Mouse (Mus musculus): ENCODE data around the gene Themis3.
"Not testable (repeated sequence)": the region's sequence is repeated elsewhere in the genome, so short reads cannot be mapped to it uniquely, and the experiment has no call there.

Gene Themis3

DNA sequence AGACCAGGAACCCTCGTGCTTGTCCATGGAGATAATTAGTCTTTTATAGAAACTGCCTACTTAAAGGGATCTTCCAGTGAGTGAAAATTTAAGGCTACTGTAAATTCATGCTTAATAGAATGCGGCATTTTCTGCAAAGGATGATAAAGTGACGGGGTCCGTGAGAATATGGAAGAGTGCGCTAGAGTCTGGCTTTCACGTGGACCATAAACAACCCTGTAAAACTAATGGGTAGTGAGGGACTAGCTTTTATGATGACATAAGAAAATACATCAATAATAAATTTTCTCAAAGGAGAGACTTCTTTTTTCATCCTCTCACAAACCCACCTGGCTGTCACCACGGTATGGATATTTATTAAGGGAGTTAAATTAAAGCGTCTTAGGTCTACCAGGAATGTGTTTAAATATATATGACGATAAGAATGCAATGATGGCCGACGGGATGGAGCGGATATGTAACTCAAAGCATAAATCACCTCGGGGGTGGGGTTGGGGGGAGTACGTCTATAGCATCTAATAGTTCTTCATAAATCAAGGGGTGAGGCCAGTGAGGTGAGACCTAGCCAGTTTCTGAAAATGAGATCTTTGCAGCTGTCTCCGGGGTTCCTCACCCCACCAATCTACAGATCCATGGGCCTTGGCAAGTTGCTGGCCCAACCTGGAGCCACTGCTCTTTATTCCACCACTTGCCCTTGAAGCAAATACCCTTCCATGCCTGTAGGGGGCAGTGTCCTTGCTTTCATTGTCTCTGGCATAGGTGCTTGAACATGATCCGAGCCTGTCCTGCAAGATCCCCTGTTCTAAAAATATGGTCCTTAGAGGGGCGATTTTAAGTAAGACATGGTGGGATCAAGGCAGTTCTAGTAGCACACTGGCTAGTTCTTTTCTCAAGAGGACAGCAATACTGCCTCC is 35.8 kb downstream of the Themis3 start:
- DNase-seq (ENCODE audit: low spot score): no peak

DNA sequence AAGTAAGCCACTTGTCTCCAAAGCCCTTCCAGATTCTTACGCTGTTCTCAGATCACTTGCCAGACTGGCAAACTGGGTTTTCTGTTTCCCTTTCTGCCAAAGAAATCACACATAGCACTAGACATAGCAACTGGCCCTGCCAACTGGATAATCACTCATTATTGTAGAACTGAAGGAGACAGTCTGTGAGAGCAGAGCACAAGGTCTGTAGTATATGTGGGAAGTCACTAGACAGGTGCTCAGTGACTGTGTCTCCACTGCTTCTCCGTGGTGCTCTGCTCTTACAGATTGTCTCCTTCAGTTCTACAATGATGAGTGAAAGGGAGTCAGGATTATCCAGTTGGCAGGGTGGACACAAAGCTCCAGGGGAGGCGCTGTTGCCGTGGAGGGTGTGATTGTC is 41.7 kb downstream of the Themis3 start:
- DNase-seq (ENCODE audit: low spot score): no peak

DNA sequence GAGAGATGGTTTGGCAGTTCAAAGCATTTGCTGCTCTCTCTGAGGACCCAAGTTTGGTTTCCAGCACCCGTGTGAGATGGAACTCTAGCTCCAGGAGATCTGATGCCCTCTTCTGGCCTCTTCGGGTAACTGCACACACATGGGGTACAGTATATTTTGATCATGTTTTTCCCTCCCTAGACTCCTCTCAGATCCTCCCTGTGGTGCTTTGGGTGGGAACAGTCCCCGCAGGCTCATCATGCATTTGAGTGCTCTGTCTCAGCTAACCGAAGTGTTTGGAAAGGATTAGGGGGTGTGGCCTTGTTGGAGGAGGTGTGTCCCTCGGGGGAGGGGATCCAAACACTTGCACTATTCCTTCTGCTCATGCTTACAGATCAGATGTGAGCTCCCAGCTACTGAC is 43.9 kb downstream of the Themis3 start:
- DNase-seq (ENCODE audit: low spot score): no peak

DNA sequence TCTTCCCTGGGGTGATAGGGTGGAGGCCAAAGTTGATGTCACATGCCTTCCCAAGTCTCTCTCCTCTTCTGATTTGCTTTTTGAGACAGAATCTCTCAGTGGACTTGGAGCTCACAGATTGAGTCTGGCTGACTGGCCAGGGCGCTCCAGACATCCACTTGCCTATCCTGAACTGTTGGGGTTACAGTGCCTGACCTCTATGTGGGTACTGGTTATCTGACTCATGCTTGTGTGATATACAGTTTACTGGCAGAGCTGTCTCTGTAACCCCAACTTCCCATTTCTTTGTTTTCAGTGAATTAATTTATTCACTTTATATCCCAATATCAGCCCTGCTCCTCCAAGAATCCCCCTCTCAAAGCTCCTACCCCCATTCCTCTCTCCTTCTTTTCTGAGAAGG is 62.1 kb downstream of the Themis3 start:
- no peak for DNase-seq (ENCODE audit: low spot score)

DNA sequence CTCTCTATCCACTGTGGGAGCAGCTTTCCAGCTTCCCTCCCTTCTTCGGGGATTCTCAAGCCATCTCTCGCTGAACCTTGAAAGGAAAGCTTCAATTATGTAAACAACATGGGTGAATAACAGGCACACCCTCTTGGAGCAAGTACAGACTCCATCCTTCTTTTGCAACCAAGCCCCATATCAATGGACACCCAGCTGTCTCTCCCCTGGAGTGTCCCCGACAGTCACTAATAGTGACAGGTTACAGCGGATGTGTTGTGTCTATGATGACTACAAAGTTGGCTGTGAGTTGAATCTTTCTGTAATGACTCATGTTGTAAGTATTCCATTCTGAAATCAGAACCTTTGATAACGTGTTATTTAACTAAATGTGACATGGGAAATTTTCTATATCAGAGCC is 71.0 kb downstream of the Themis3 start:
- no peak for DNase-seq (ENCODE audit: low spot score)

DNA sequence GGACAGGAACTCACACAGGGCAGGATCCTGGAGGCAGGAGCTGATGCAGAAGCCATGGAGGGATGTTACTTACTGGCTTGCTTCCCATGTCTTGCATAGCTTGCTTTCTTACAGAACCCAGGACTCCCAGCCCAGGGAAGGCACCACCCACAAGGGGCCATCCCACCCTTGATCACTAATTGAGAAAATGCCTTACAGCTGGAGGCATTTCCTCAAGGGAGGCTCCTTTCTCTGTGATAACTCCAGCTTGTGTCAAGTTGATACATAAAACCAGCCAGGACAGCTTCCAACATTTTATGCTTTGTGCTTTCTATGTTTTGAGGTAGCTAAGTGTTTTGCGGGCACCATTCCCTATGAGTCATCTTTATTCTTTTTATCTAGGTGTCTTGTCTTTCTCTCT is 71.8 kb downstream of the Themis3 start:
- not testable (repeated sequence) for DNase-seq (ENCODE audit: low spot score)

DNA sequence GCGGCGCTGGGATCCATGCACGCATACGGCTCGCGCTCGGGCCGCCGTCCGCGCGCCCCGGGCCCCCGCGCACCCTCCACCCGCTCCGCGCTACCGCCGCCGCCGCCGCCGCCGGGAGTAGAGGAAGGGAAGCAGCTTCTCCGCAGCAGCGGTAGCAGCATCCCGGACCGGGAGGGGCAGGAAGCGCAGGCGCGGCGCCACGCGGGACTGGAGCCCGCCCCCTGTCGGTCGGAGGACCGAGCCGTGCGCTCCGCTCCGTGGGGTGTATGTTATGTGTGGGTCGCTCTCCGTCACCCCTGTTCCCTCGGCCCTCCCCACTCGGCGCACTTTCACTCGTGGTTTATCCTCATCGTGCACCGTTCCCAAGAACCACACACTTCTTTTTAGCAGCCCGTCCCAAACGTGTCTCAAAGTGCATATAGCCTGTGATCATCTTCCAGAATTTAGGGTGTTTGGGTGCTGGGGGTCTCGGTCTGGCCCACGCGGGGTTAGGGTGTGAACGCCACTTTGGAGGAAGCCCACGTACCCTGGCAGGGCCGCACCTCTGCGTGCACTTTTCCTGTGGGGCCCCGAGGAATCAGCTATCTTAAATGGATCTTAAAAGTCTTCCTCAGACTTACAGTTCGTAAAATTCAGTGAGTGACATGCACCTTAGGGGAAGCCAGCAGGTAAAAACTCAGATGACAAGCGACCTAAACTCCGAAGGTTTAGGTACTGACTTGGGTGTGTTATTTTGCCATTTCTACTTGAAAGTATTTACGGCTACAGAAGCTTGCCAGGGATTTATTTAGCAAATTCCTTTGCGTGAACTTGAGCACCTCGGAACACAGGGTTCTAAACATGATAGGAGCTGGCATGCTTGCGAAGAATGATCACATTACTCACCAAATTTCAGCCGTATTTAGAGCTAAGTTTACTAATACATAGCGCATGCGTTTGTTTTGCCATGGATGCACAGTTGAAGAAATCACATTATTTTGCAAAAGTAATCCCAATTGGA is 74.6 kb downstream of the Themis3 start, which contains the start of gene Rab12:
TSS of gene Rab12 (minus strand) at position 176 of the 1,000 bp plus-strand sequence.
- peak; percentile 95 for DNase-seq (ENCODE audit: low spot score)

DNA sequence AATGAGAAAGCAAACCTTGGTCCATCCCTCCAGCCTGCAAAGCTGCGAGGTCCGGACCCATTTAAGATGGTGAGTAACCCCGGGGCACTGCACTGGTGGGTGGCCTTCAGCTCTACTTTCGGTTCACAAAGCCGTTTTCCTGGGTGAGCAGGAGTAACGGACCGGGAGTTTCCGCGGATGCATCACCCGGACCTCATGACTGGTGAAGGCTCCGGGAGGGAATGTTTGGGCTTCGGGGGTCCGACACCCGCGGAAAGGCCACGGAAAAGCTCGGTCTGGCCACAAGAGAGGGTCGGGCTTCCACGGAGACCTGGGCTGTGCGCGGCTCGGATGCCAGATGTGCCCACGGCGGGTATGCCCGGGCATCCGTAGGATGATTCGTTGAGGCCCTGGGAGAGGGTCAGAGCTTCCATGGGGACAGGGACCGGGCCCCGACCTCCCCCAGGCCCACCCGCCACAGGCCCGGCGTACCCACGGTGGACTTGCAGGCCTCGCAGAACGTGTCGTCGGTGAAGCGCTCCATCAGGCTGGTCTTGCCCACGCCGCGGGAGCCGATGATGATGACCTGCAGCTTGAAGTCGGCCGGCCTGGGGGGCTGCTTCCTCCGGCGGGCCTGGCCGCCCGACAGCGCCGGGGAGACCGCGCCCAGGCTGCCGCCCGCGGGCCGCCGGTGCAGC is 75.4 kb downstream of the Themis3 start:
- DNase-seq (ENCODE audit: low spot score): peak; percentile 59

DNA sequence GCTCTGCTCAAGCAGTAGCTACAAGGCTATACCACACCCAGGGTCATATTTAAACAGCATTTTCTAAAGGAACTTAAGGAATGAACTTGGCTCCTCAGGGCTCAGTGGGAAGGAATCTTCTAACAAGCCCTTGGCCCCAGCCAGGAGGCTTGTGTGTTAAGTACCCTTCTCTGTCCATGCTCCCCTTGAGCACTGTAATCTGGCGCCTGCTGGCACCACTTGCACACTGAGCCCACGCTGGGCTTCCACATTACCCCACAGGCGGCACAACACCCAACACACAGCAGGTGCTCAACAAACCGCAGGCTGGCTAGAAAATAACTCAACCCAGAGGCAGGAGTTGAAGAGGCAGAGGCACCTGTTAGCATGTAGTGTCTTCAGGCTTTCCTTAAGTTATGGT is 77.5 kb downstream of the Themis3 start:
- no peak for DNase-seq (ENCODE audit: low spot score)

DNA sequence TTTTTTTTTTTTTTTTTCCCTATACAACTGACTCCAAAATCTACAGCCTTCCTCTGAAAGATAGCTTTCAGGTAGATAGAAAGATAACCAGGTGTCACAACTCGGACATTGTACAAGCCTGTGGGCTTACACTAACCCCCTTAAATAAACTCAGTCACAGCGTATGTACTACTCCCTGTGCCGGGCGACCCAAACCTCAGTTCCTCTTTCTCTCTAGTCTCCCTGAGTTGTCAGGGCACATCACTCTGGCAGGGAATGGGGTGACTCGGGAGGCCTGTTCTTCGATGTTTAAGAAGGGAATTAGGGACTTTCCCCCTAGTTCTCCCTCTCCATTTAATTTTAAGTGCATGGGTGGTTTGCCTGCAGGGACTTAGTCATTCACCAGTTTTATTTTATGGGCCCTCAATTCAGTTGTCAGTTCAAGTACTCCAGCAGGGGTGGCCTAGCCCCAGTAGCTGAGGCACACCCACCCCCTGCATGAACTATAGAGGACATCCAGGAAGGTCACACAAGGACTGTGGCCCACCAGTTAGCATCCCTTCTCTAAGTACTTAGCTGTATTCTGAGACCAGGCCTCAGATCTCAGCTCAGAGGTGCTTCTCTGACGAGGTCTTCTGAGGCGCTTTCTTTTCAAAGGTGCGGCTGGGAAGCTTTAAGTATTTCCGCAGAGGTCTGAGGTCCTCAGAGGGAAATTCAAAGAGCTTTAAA is 80.0 kb downstream of the Themis3 start:
- DNase-seq (ENCODE audit: low spot score): no peak

DNA sequence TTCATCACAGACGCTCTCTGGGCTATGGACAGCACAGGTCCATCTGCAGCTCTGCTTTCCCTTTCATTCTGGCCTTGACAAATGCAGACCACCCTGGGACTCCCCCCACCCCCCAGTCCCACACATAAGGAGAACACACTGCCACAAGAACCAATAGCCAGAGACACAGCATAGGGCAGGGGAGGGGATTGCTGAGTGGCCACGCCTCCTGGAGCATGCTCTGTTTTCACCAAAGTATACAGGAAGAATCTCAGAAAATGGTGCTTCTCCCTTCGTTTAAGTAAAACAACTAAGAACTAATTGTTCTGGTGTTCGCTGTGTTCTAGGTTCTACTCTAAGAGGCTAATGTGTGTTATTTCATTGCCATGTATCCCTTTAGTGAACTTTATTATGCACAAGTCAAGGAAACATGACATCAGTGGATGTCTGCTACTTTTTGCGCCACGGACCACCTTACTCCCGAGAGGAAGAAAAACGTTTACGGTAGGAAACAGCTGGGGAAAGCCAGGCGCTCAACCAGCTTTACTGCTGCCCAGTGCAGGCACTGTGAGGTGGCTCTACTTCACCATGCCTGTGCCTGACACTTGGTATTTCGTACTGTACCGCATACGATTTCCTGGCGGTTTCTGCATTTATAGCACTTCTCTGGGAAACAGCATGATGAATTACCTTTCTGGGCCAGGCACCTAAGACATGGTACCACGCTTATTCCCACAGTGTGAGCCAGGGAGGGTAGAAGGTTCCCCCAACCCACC is 82.0 kb downstream of the Themis3 start:
- no peak for DNase-seq (ENCODE audit: low spot score)

DNA sequence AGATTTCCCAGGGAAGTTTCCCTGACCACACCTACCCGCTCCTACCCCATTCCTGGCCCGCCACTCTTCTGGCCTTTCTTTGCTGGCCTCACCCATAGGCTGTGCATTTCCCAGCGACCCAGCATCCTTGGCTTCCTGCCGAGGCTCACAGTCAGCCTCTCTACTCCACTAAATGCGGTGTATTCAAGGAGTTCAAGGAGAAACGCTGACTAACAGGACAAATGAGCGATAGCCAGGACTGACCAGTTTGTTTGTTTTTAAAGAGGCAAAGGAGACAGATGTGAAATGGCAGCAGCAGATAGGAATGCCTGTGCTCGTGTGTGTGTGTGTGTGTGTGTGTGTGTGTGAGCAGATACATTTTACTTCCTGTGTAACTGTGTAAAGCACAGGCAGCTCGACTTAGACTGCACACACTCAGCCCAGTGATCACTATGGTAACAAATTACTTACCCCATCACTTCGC is 84.2 kb downstream of the Themis3 start:
- DNase-seq (ENCODE audit: low spot score): peak; percentile 74

DNA sequence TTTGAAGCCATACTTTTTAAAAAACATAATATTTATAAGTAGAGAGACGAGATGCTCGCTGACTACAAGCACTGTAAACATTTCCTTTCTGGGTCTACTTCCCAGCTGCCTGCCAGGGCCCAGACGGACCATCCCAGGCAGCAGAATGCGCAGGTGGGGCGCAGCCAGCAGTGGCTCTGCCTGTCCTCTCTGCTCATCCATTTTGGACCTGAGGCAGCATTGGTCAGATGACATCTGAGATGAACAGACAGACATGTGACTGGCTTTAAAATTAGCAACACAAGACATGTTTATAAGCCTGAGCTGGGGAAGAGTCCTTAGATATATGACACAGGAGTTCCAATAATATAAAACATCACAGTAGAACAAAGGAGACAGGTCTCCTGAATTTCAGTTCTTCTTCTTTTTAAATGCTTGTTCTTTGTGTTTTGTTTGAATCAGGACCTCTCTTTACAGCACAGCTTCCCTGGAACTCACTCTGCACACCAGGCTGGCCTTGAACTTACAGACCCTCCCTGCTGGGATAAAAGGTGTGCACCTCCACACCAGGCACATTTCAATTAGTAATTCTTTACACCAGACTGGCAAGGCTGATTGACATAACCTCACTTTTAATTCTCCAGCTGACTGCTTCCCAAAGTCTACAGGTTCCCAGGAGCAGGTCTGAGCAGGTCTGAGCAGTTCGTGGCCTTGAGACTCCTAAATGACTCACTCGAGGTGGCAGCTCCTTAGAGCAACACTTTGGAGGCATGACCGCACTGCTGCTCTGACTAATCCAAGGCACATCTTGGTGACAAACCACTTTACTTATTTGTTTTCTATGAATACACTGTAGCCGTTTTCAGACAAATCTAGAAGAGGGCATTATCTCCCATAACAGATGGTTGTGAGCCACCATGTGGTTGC is 87.1 kb downstream of the Themis3 start:
- DNase-seq (ENCODE audit: low spot score): no peak

DNA sequence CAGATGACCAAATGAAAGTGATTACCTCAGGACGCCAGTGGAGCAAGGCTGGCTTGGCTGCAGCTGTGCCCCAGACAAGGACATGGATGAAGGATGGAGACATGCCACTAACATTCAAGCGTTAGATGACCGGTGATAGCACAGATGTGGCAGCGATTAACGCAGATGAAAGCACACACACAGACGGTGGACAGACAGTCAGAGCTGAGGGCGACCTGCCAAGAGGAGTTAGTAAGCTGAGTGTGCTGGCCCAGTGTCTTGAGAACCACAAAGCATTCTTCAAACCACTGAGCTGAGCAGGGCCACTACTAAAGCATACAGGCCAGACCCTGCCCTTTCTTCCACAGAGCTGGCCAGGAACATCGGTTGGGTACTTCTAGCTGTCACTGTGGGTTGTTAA is 89.5 kb downstream of the Themis3 start:
- peak; percentile 61 for DNase-seq (ENCODE audit: low spot score)
